Mouse (Mus musculus): Measurements from ENCODE around the gene Gm37240. TPM values are rescaled to one million over a fixed set of nuclear protein-coding genes. Genes with fewer than 3 reads are reported as not detected.

The Gm37240 gene
- polyA plus RNA-seq, 1 experiment from 2014 or later = 12.7 TPM

GRCm38 (mm10) chr3:84980158-84980557 is 907.2 kb downstream of the Gm37240 start:
- H3K4me3 ChIP-seq = no peak overlapping the region
- H3K9me3 ChIP-seq (replicated peaks) = no peaks in the 10 kb centered on the region
- 96% methylated on average over 2 of the region's 2 CpGs for WGBS
- ATAC-seq (replicated peaks; ENCODE audit: insufficient number of reproducible peaks, insufficient read depth, low FRiP score, low read depth) = no peak
- H3K4me2 ChIP-seq = no peak overlapping the region
- H3K9ac ChIP-seq = no peak overlapping the region
- H3K4me1 ChIP-seq (replicated peaks) = no peaks in the 10 kb centered on the region
- peaks cover 13% of the 10 kb centered on the region; the same call in 1 of the 2 replicates for H3K36me3 ChIP-seq
- no peak overlapping the region for H3K27ac ChIP-seq
- no peaks in the 10 kb centered on the region for H3K27me3 ChIP-seq

- no peak overlapping the region for H3K4me2 ChIP-seq
- H3K9me3 ChIP-seq (replicated peaks) = no peaks in the 10 kb centered on the region
- no peak overlapping the region for H3K27ac ChIP-seq
- H3K4me1 ChIP-seq (replicated peaks) = no peaks in the 10 kb centered on the region
- WGBS = 81% methylated on average over 11 of the region's 11 CpGs
- peaks cover 19% of the 10 kb centered on the region; the same call in 1 of the 2 replicates for H3K36me3 ChIP-seq
- no peaks in the 10 kb centered on the region for H3K27me3 ChIP-seq
- no peak overlapping the region for H3K9ac ChIP-seq
- no peak for ATAC-seq (replicated peaks; ENCODE audit: insufficient number of reproducible peaks, insufficient read depth, low FRiP score, low read depth)
- no peak overlapping the region for H3K4me3 ChIP-seq
Measured at GRCm38 (mm10) chr3:84978676-84979075, 908.6 kb downstream of the Gm37240 start.

GRCm38 (mm10) chr3:84974193-84974592 is 913.1 kb downstream of the Gm37240 start:
- 90% methylated on average over 9 of the region's 9 CpGs for WGBS
- peaks cover 28% of the 10 kb centered on the region for H3K36me3 ChIP-seq
- no peak overlapping the region for H3K4me3 ChIP-seq
- no peaks in the 10 kb centered on the region for H3K27me3 ChIP-seq
- H3K9ac ChIP-seq = no peak overlapping the region
- H3K4me2 ChIP-seq = no peak overlapping the region
- no peak for ATAC-seq (replicated peaks; ENCODE audit: insufficient number of reproducible peaks, insufficient read depth, low FRiP score, low read depth)
- no peak overlapping the region for H3K27ac ChIP-seq
- H3K9me3 ChIP-seq (replicated peaks) = no peaks in the 10 kb centered on the region
- no peaks in the 10 kb centered on the region for H3K4me1 ChIP-seq (replicated peaks)

GRCm38 (mm10) chr3:84972881-84973280 is 914.4 kb downstream of the Gm37240 start:
- Histone ChIP-seq H3K27ac (no peak overlapping the region), H3K36me3 (peaks cover 28% of the 10 kb centered on the region), H3K9me3 (replicated peaks) (no peaks in the 10 kb centered on the region), H3K9ac (no peak overlapping the region), H3K4me1 (replicated peaks) (no peaks in the 10 kb centered on the region), H3K4me3 (no peak overlapping the region), H3K4me2 (no peak overlapping the region), H3K27me3 (no peaks in the 10 kb centered on the region)
- WGBS = 82% methylated on average over 2 of the region's 2 CpGs
- no peak for ATAC-seq (replicated peaks; ENCODE audit: insufficient number of reproducible peaks, insufficient read depth, low FRiP score, low read depth)

- Histone ChIP-seq H3K9me3 (replicated peaks) (no peaks in the 10 kb centered on the region), H3K27me3 (no peaks in the 10 kb centered on the region), H3K4me3 (no peak overlapping the region), H3K27ac (no peak overlapping the region), H3K9ac (no peak overlapping the region), H3K4me1 (replicated peaks) (no peaks in the 10 kb centered on the region), H3K36me3 (peaks cover 31% of the 10 kb centered on the region), H3K4me2 (no peak overlapping the region)
- WGBS = 71% methylated on average over 5 of the region's 5 CpGs
- ATAC-seq (replicated peaks; ENCODE audit: insufficient number of reproducible peaks, insufficient read depth, low FRiP score, low read depth) = no peak
Measured at GRCm38 (mm10) chr3:84971561-84971960, 915.8 kb downstream of the Gm37240 start.

GRCm38 (mm10) chr3:84967364-84967763 is 920.0 kb downstream of the Gm37240 start:
- H3K9ac ChIP-seq = no peak overlapping the region
- H3K4me3 ChIP-seq = no peak overlapping the region
- H3K27me3 ChIP-seq = no peaks in the 10 kb centered on the region
- peaks cover 20% of the 10 kb centered on the region; the same call in 1 of the 2 replicates for H3K36me3 ChIP-seq
- WGBS = 85% methylated on average over 4 of the region's 4 CpGs
- H3K27ac ChIP-seq = no peak overlapping the region
- H3K4me2 ChIP-seq = no peak overlapping the region
- H3K4me1 ChIP-seq (replicated peaks) = no peaks in the 10 kb centered on the region
- no peak for ATAC-seq (replicated peaks; ENCODE audit: insufficient number of reproducible peaks, insufficient read depth, low FRiP score, low read depth)
- H3K9me3 ChIP-seq (replicated peaks) = no peaks in the 10 kb centered on the region

GRCm38 (mm10) chr3:84965156-84965555 is 922.2 kb downstream of the Gm37240 start:
- no peaks in the 10 kb centered on the region for H3K9me3 ChIP-seq (replicated peaks)
- ATAC-seq (replicated peaks; ENCODE audit: insufficient number of reproducible peaks, insufficient read depth, low FRiP score, low read depth) = no peak
- H3K9ac ChIP-seq = no peak overlapping the region
- no peaks in the 10 kb centered on the region for H3K27me3 ChIP-seq
- no peaks in the 10 kb centered on the region for H3K4me1 ChIP-seq (replicated peaks)
- H3K4me2 ChIP-seq = no peak overlapping the region
- H3K27ac ChIP-seq = no peak overlapping the region
- no peak overlapping the region for H3K4me3 ChIP-seq
- 86% methylated on average over 5 of the region's 5 CpGs for WGBS
- peaks cover 15% of the 10 kb centered on the region; the same call in 1 of the 2 replicates for H3K36me3 ChIP-seq

- H3K27me3 ChIP-seq = no peaks in the 10 kb centered on the region
- H3K27ac ChIP-seq = no peak overlapping the region
- H3K4me3 ChIP-seq = no peak overlapping the region
- no peak overlapping the region for H3K4me2 ChIP-seq
- H3K4me1 ChIP-seq (replicated peaks) = 0 out of 2 replicates have a peak, but pooled peaks cover 8% of the 10 kb centered on the region
- 83% methylated on average over 4 of the region's 4 CpGs for WGBS
- peaks cover 5% of the 10 kb centered on the region; the same call in 1 of the 2 replicates for H3K36me3 ChIP-seq
- H3K9me3 ChIP-seq (replicated peaks) = no peaks in the 10 kb centered on the region
- H3K9ac ChIP-seq = no peak overlapping the region
- no peak for ATAC-seq (replicated peaks; ENCODE audit: insufficient number of reproducible peaks, insufficient read depth, low FRiP score, low read depth)
Measured at GRCm38 (mm10) chr3:84955857-84956256, 931.5 kb downstream of the Gm37240 start.

GRCm38 (mm10) chr3:84955011-84955775 is 932.1 kb downstream of the Gm37240 start:
- H3K9me3 ChIP-seq (replicated peaks) = no peaks in the 10 kb centered on the region
- H3K27me3 ChIP-seq = no peaks in the 10 kb centered on the region
- H3K4me1 ChIP-seq (replicated peaks) = 0 out of 2 replicates have a peak, but pooled peaks cover 8% of the 10 kb centered on the region
- H3K4me3 ChIP-seq = no peak overlapping the region
- no peak overlapping the region for H3K4me2 ChIP-seq
- WGBS = 92% methylated on average over 8 of the region's 8 CpGs
- H3K9ac ChIP-seq = no peak overlapping the region
- no peak for ATAC-seq (replicated peaks; ENCODE audit: insufficient number of reproducible peaks, insufficient read depth, low FRiP score, low read depth)
- no peak overlapping the region for H3K27ac ChIP-seq
- H3K36me3 ChIP-seq = peaks cover 5% of the 10 kb centered on the region; the same call in 1 of the 2 replicates

- Histone ChIP-seq H3K4me2 (peak overlapping the region; percentile 69), H3K9ac (peak overlapping the region; percentile 47; the same call in 1 of the 2 replicates), H3K36me3 (no peaks in the 10 kb centered on the region), H3K9me3 (replicated peaks) (no peaks in the 10 kb centered on the region), H3K27me3 (no peaks in the 10 kb centered on the region), H3K4me3 (peak overlapping the region; percentile 50), H3K27ac (peak overlapping the region; percentile 56), H3K4me1 (replicated peaks) (0 out of 2 replicates have a peak, but pooled peaks cover 8% of the 10 kb centered on the region)
- 61% methylated on average over 7 of the region's 7 CpGs for WGBS
- no peak for ATAC-seq (replicated peaks; ENCODE audit: insufficient number of reproducible peaks, insufficient read depth, low FRiP score, low read depth)
Measured at GRCm38 (mm10) chr3:84952585-84953187, 934.6 kb downstream of the Gm37240 start.

- no peaks in the 10 kb centered on the region for H3K36me3 ChIP-seq
- peak; percentile 84 for ATAC-seq (replicated peaks; ENCODE audit: insufficient number of reproducible peaks, insufficient read depth, low FRiP score, low read depth)
- WGBS = 29% methylated on average over 13 of the region's 13 CpGs
- no peaks in the 10 kb centered on the region for H3K9me3 ChIP-seq (replicated peaks)
- peak overlapping the region; percentile 47 for H3K9ac ChIP-seq
- H3K27me3 ChIP-seq = no peaks in the 10 kb centered on the region
- peak overlapping the region; percentile 56 for H3K27ac ChIP-seq
- H3K4me3 ChIP-seq = peak overlapping the region; percentile 50
- 0 out of 2 replicates have a peak, but pooled peaks cover 8% of the 10 kb centered on the region for H3K4me1 ChIP-seq (replicated peaks)
- peak overlapping the region; percentile 69 for H3K4me2 ChIP-seq
Measured at GRCm38 (mm10) chr3:84952135-84952534, 935.2 kb downstream of the Gm37240 start.

All from heart, embryonic 15.5 days (tissue).